Mouse (Mus musculus) neural tube, embryonic 13.5 days (tissue): ENCODE measurements around the gene Pnpla5. TPM values are rescaled to one million over a fixed set of nuclear protein-coding genes. Genes with fewer than 3 reads are reported as not detected.

ENCODE experiments used
- ATAC-seq: fragments of 200-750 bp; cut with Nextera tagmentation; 2 replicates; pipeline ENCODE4 v1.8.0; 2017; ENCODE audit warnings: low read depth, mild to moderate bottlenecking, moderate TSS enrichment, moderate library complexity
- H3K27ac ChIP-seq: fragments of 300-500 bp; sonication (generic); replicated peaks from 2 replicates; pipeline ENCODE4 v1.5.1; 2015; ENCODE audit warnings: moderate library complexity, mild to moderate bottlenecking, inconsistent platforms
- H3K27me3 ChIP-seq: fragments of 300-500 bp; sonication (generic); 2 replicates; pipeline ENCODE4 v1.6.1; 2015; ENCODE audit warnings: mild to moderate bottlenecking, inconsistent platforms
- H3K36me3 ChIP-seq: fragments of 300-500 bp; sonication (generic); 2 replicates; pipeline ENCODE4 v1.6.1; 2015; ENCODE audit warnings: mild to moderate bottlenecking, inconsistent platforms
- H3K4me1 ChIP-seq: fragments of 300-500 bp; sonication (generic); replicated peaks from 2 replicates; pipeline ENCODE4 v1.6.1; 2015; ENCODE audit warnings: inconsistent platforms
- H3K4me2 ChIP-seq: fragments of 300-500 bp; sonication (generic); 2 replicates; pipeline ENCODE4 v1.6.1; 2015; ENCODE audit warnings: inconsistent platforms, mild to moderate bottlenecking, moderate library complexity
- H3K4me3 ChIP-seq: fragments of 300-500 bp; sonication (generic); 2 replicates; pipeline ENCODE4 v1.5.1; 2015; ENCODE audit warnings: mild to moderate bottlenecking, inconsistent platforms
- H3K9ac ChIP-seq: fragments of 300-500 bp; sonication (generic); 2 replicates; pipeline ENCODE4 v1.6.1; 2015; ENCODE audit warnings: moderate library complexity, mild to moderate bottlenecking, inconsistent platforms
- H3K9me3 ChIP-seq: fragments of 300-500 bp; sonication (generic); 2 replicates; pipeline ENCODE4 v1.6.1; 2016; ENCODE audit warnings: inconsistent platforms
- WGBS: fragments of 180-500 bp; shearing (Covaris S2); methylation state at CpG from one replicate; pipeline ENCODE4 v1.1.7; 2015; 5-methylcytosine and 5-hydroxymethylcytosine counted together
- polyA plus RNA-seq: library from polyadenylated mRNA; unstranded; fragments of >200 nt; fragmentation: Nextera tagmentation; extraction: Ambion mirVana; gene quantifications from 2 replicates; pipeline ENCODE4 v1.2.1, GENCODE M21; 2015

The Pnpla5 gene
- polyA plus RNA-seq, 1 experiment from 2014 or later, result not detected

GRCm38 (mm10) chr15:84136473-84137415 is 13.8 kb upstream of the Pnpla5 start:
- Histone ChIP-seq H3K27me3 (no peaks in the 10 kb centered on the region), H3K27ac (0 out of 2 replicates have a peak overlapping the region, but pooled peaks have one; percentile 23), H3K9ac (no peak overlapping the region), H3K36me3 (no peaks in the 10 kb centered on the region), H3K4me3 (no peak overlapping the region), H3K4me2 (no peak overlapping the region), H3K4me1 (peaks cover 8% of the 10 kb centered on the region; the same call in 1 of the 2 replicates), H3K9me3 (no peaks in the 10 kb centered on the region)
- no peak for ATAC-seq
- 22% methylated on average over 12 of the region's 12 CpGs for WGBS

- no peak overlapping the region for H3K9ac ChIP-seq
- no peaks in the 10 kb centered on the region for H3K36me3 ChIP-seq
- H3K4me3 ChIP-seq, result no peak overlapping the region
- ATAC-seq, result no peak
- peaks cover 8% of the 10 kb centered on the region; the same call in 1 of the 2 replicates for H3K4me1 ChIP-seq
- no peaks in the 10 kb centered on the region for H3K9me3 ChIP-seq
- no peak overlapping the region for H3K27ac ChIP-seq
- H3K27me3 ChIP-seq, result no peaks in the 10 kb centered on the region
- WGBS, result 91% methylated on average over 5 of the region's 5 CpGs
- no peak overlapping the region for H3K4me2 ChIP-seq
These were observed 12.5 kb upstream of the Pnpla5 start for GRCm38 (mm10) chr15:84135472-84135871.

GRCm38 (mm10) chr15:84133440-84133839 is 10.5 kb upstream of the Pnpla5 start:
- H3K4me1 ChIP-seq, result peaks cover 8% of the 10 kb centered on the region; the same call in 1 of the 2 replicates
- no peak overlapping the region for H3K4me3 ChIP-seq
- H3K27me3 ChIP-seq, result no peaks in the 10 kb centered on the region
- WGBS, result 82% methylated on average over 4 of the region's 4 CpGs
- H3K9ac ChIP-seq, result no peak overlapping the region
- H3K27ac ChIP-seq, result no peak overlapping the region
- H3K9me3 ChIP-seq, result no peaks in the 10 kb centered on the region
- no peak overlapping the region for H3K4me2 ChIP-seq
- no peak for ATAC-seq
- no peaks in the 10 kb centered on the region for H3K36me3 ChIP-seq

GRCm38 (mm10) chr15:84131971-84132370 is 9.0 kb upstream of the Pnpla5 start:
- Histone ChIP-seq H3K4me3 (no peak overlapping the region), H3K4me2 (no peak overlapping the region), H3K4me1 (peaks cover 6% of the 10 kb centered on the region; the same call in 1 of the 2 replicates), H3K27me3 (no peaks in the 10 kb centered on the region), H3K9me3 (no peaks in the 10 kb centered on the region), H3K27ac (no peak overlapping the region), H3K9ac (no peak overlapping the region), H3K36me3 (no peaks in the 10 kb centered on the region)
- ATAC-seq, result no peak
- WGBS, result 98% methylated on average over 7 of the region's 7 CpGs

GRCm38 (mm10) chr15:84131096-84131786 is 8.3 kb upstream of the Pnpla5 start:
- Histone ChIP-seq H3K4me1 (no peaks in the 10 kb centered on the region), H3K9ac (no peak overlapping the region), H3K27me3 (no peaks in the 10 kb centered on the region), H3K4me2 (no peak overlapping the region), H3K36me3 (no peaks in the 10 kb centered on the region), H3K4me3 (no peak overlapping the region), H3K9me3 (no peaks in the 10 kb centered on the region), H3K27ac (no peak overlapping the region)
- no peak for ATAC-seq
- 64% methylated on average over 16 of the region's 16 CpGs for WGBS

GRCm38 (mm10) chr15:84126871-84127270 is 3.9 kb upstream of the Pnpla5 start:
- Histone ChIP-seq H3K9me3 (no peaks in the 10 kb centered on the region), H3K4me2 (no peak overlapping the region), H3K4me1 (no peaks in the 10 kb centered on the region), H3K9ac (no peak overlapping the region), H3K27ac (no peak overlapping the region), H3K36me3 (no peaks in the 10 kb centered on the region), H3K4me3 (no peak overlapping the region), H3K27me3 (no peaks in the 10 kb centered on the region)
- WGBS, result 41% methylated on average over 5 of the region's 5 CpGs
- ATAC-seq, result no peak

GRCm38 (mm10) chr15:84126447-84126846 is 3.5 kb upstream of the Pnpla5 start:
- H3K4me2 ChIP-seq, result no peak overlapping the region
- H3K27me3 ChIP-seq, result no peaks in the 10 kb centered on the region
- WGBS, result 77% methylated on average over 4 of the region's 4 CpGs
- no peaks in the 10 kb centered on the region for H3K4me1 ChIP-seq
- ATAC-seq, result no peak
- no peak overlapping the region for H3K9ac ChIP-seq
- no peak overlapping the region for H3K27ac ChIP-seq
- H3K36me3 ChIP-seq, result no peaks in the 10 kb centered on the region
- H3K4me3 ChIP-seq, result no peak overlapping the region
- no peaks in the 10 kb centered on the region for H3K9me3 ChIP-seq

GRCm38 (mm10) chr15:84124086-84124485 is 1.1 kb upstream of the Pnpla5 start:
- H3K9ac ChIP-seq, result no peak overlapping the region
- H3K36me3 ChIP-seq, result no peaks in the 10 kb centered on the region
- ATAC-seq, result no peak
- H3K4me3 ChIP-seq, result no peak overlapping the region
- no peaks in the 10 kb centered on the region for H3K27me3 ChIP-seq
- no peak overlapping the region for H3K4me2 ChIP-seq
- no peaks in the 10 kb centered on the region for H3K9me3 ChIP-seq
- WGBS, result 76% methylated on average over 7 of the region's 7 CpGs
- no peaks in the 10 kb centered on the region for H3K4me1 ChIP-seq
- H3K27ac ChIP-seq, result no peak overlapping the region

GRCm38 (mm10) chr15:84121036-84121435 is 1.9 kb downstream of the Pnpla5 start:
- ATAC-seq, result no peak
- Histone ChIP-seq H3K4me1 (no peaks in the 10 kb centered on the region), H3K27ac (no peak overlapping the region), H3K27me3 (no peaks in the 10 kb centered on the region), H3K36me3 (no peaks in the 10 kb centered on the region), H3K4me2 (no peak overlapping the region), H3K9me3 (0 out of 2 replicates have a peak, but pooled peaks cover 3% of the 10 kb centered on the region), H3K4me3 (no peak overlapping the region), H3K9ac (no peak overlapping the region)
- WGBS, result 81% methylated on average over 7 of the region's 7 CpGs

GRCm38 (mm10) chr15:84120612-84121011 is 2.4 kb downstream of the Pnpla5 start:
- ATAC-seq, result no peak
- Histone ChIP-seq H3K27me3 (no peaks in the 10 kb centered on the region), H3K9me3 (0 out of 2 replicates have a peak, but pooled peaks cover 3% of the 10 kb centered on the region), H3K36me3 (no peaks in the 10 kb centered on the region), H3K4me3 (no peak overlapping the region), H3K4me2 (no peak overlapping the region), H3K4me1 (no peaks in the 10 kb centered on the region), H3K9ac (no peak overlapping the region), H3K27ac (no peak overlapping the region)
- WGBS, result 32% methylated on average over 6 of the region's 6 CpGs

GRCm38 (mm10) chr15:84116466-84116865 is 6.5 kb downstream of the Pnpla5 start:
- Histone ChIP-seq H3K4me2 (no peak overlapping the region), H3K4me1 (no peaks in the 10 kb centered on the region), H3K27ac (no peak overlapping the region), H3K27me3 (no peaks in the 10 kb centered on the region), H3K36me3 (no peaks in the 10 kb centered on the region), H3K4me3 (no peak overlapping the region), H3K9me3 (0 out of 2 replicates have a peak, but pooled peaks cover 3% of the 10 kb centered on the region), H3K9ac (no peak overlapping the region)
- WGBS, result 80% methylated on average over 1 of the region's 1 CpGs
- ATAC-seq, result no peak

- 62% methylated on average over 5 of the region's 5 CpGs for WGBS
These were observed 7.2 kb downstream of the Pnpla5 start for GRCm38 (mm10) chr15:84115727-84116126.

More at GRCm38 (mm10) chr15:84115727-84116126, 7.2 kb downstream of the Pnpla5 start:
- 0 out of 2 replicates have a peak, but pooled peaks cover 3% of the 10 kb centered on the region for H3K9me3 ChIP-seq
- no peak for ATAC-seq
- no peak overlapping the region for H3K4me2 ChIP-seq
- H3K27me3 ChIP-seq, result no peaks in the 10 kb centered on the region
- no peak overlapping the region for H3K9ac ChIP-seq
- H3K4me1 ChIP-seq, result no peaks in the 10 kb centered on the region
- H3K4me3 ChIP-seq, result no peak overlapping the region
- H3K36me3 ChIP-seq, result no peaks in the 10 kb centered on the region
- H3K27ac ChIP-seq, result no peak overlapping the region
